Mouse (Mus musculus) olfactory bulb, adult 2 months (tissue): ENCODE results near the gene Slc13a3. TPM values are rescaled to one million over a fixed set of nuclear protein-coding genes. Genes with fewer than 3 reads are reported as not detected.

Experiments
- H3K27ac ChIP-seq: fragments of 200-500 bp; 2 replicates; pipeline ENCODE4 v1.5.1; 2012; ENCODE audit warnings: low read depth, low read length; ENCODE audit not compliant: insufficient read depth
- H3K4me1 ChIP-seq: fragments of 200-500 bp; 2 replicates; pipeline ENCODE4 v1.6.1; 2012; ENCODE audit warnings: low read length; ENCODE audit not compliant: control insufficient read depth, insufficient read depth
- H3K4me3 ChIP-seq: fragments of 200-500 bp; 2 replicates; pipeline ENCODE4 v1.5.1; 2012; ENCODE audit warnings: mild to moderate bottlenecking, low read depth, low read length, moderate library complexity; ENCODE audit not compliant: insufficient read depth
- CTCF ChIP-seq: fragments of 200-500 bp; IDR thresholded peaks from 2 replicates; pipeline ENCODE4 v1.5.1; 2012; ENCODE audit warnings: low read depth, mild to moderate bottlenecking, low read length, moderate library complexity; ENCODE audit not compliant: insufficient read depth
- POLR2A ChIP-seq: fragments of 200-500 bp; IDR thresholded peaks from 2 replicates; pipeline ENCODE4 v1.6.1; 2012; ENCODE audit warnings: mild to moderate bottlenecking, low read depth, low read length, moderate library complexity; ENCODE audit not compliant: insufficient read depth
- WGBS: fragments of 180-500 bp; shearing (Covaris S2); methylation state at CpG from one replicate; pipeline ENCODE4 v1.1.7; 2018; 5-methylcytosine and 5-hydroxymethylcytosine counted together
- polyA plus RNA-seq: library from polyadenylated mRNA; stranded (reverse); fragments of >200 nt; gene quantifications from 2 replicates; pipeline ENCODE4 v1.2.4, GENCODE M21; 2012; ENCODE audit warnings: low replicate concordance; ENCODE audit not compliant: missing spikeins, insufficient read depth, insufficient read length

The Slc13a3 gene
- polyA plus RNA-seq, 1 experiment = not detected

GRCm38 (mm10) chr2:165498816-165499215 is 25.8 kb upstream of the Slc13a3 start:
- Histone ChIP-seq H3K27ac (no peak overlapping the region), H3K4me3 (no peak overlapping the region), H3K4me1 (peaks cover 8% of the 10 kb centered on the region)
- WGBS = 84% methylated on average over 6 of the region's 6 CpGs
- TF ChIP-seq CTCF (no peak), POLR2A (no peak)

- Histone ChIP-seq H3K4me1 (peaks cover 4% of the 10 kb centered on the region; the same call in 1 of the 2 replicates), H3K4me3 (no peak overlapping the region), H3K27ac (no peak overlapping the region)
- WGBS = 84% methylated on average over 2 of the region's 2 CpGs
- no peak for TF ChIP-seq POLR2A
- no peak for TF ChIP-seq CTCF
Measured at GRCm38 (mm10) chr2:165497706-165498275, 24.8 kb upstream of the Slc13a3 start.

- TF ChIP-seq CTCF (peak; percentile 42), POLR2A (no peak)
- H3K4me3 ChIP-seq = no peak overlapping the region
Measured at GRCm38 (mm10) chr2:165496251-165496650, 23.2 kb upstream of the Slc13a3 start.

GRCm38 (mm10) chr2:165494495-165494894 is 21.5 kb upstream of the Slc13a3 start:
- Histone ChIP-seq H3K27ac (no peak overlapping the region), H3K4me1 (peaks cover 4% of the 10 kb centered on the region; the same call in 1 of the 2 replicates), H3K4me3 (no peak overlapping the region)
- 31% methylated on average over 2 of the region's 2 CpGs for WGBS
- TF ChIP-seq CTCF (no peak), POLR2A (no peak)

More at GRCm38 (mm10) chr2:165496251-165496650, 23.2 kb upstream of the Slc13a3 start:
- H3K27ac ChIP-seq = no peak overlapping the region
- H3K4me1 ChIP-seq = peaks cover 4% of the 10 kb centered on the region; the same call in 1 of the 2 replicates

GRCm38 (mm10) chr2:165493587-165494210 is 20.7 kb upstream of the Slc13a3 start:
- Histone ChIP-seq H3K4me3 (peak overlapping the region; percentile 88), H3K27ac (peak overlapping the region; percentile 66), H3K4me1 (peaks cover 4% of the 10 kb centered on the region; the same call in 1 of the 2 replicates)
- no peak for TF ChIP-seq CTCF
- no peak for TF ChIP-seq POLR2A
- 3% methylated on average over 17 of the region's 17 CpGs for WGBS

- TF ChIP-seq POLR2A = peak; percentile 39; the same call in 1 of the 2 replicates
- TF ChIP-seq CTCF = no peak
- Histone ChIP-seq H3K4me1 (peaks cover 4% of the 10 kb centered on the region; the same call in 1 of the 2 replicates), H3K27ac (peak within 1 kb of the TSS; percentile 66), H3K4me3 (peak within 1 kb of the TSS; percentile 88)
- WGBS = under 1% methylated on average over 75 of the region's 84 CpGs
Measured at GRCm38 (mm10) chr2:165492648-165493553, 19.9 kb upstream of the Slc13a3 start, which contains the start of gene Trp53rka. Gene Trp53rka (minus strand): TSS chr2:165493324.

GRCm38 (mm10) chr2:165486881-165487535 is 14.0 kb upstream of the Slc13a3 start:
- Histone ChIP-seq H3K27ac (no peak overlapping the region), H3K4me3 (no peak overlapping the region), H3K4me1 (peaks cover 22% of the 10 kb centered on the region)
- TF ChIP-seq POLR2A = no peak
- TF ChIP-seq CTCF = peak; percentile 90
- WGBS = 16% methylated on average over 8 of the region's 8 CpGs

- Histone ChIP-seq H3K27ac (no peak overlapping the region), H3K4me1 (peaks cover 23% of the 10 kb centered on the region)
- WGBS = 43% methylated on average over 5 of the region's 5 CpGs
Measured at GRCm38 (mm10) chr2:165486401-165486800, 13.4 kb upstream of the Slc13a3 start.

More at GRCm38 (mm10) chr2:165486401-165486800, 13.4 kb upstream of the Slc13a3 start:
- no peak overlapping the region for H3K4me3 ChIP-seq
- TF ChIP-seq CTCF = no peak
